Mouse (Mus musculus): ENCODE measurements around the gene Dvl1. TPM values are rescaled to one million over a fixed set of nuclear protein-coding genes. Genes with fewer than 3 reads are reported as not detected.
A peak's percentile ranks its signal among the peaks of the same experiment; 100 is the strongest.

Dvl1 gene
- 10 to 100 TPM; 81.5 to 81.6 TPM for total RNA-seq (2021)
- long read RNA-seq, experiment 1, transcript Dvl1-201 (15 exons, 3,358 nt): major isoform, 58 of 181 reads
- long read RNA-seq, experiment 1, partial matches to known transcripts: 7 of 181 reads
- long read RNA-seq, experiment 1, other reads (novel, unspliced or antisense): 116 of 181 reads
- long read RNA-seq, experiment 2, transcript Dvl1-206 (14 exons, 3,284 nt): minor isoform, 8 of 177 reads
- long read RNA-seq, experiment 2, transcript Dvl1-201 (15 exons, 3,358 nt): major isoform, 68 of 177 reads
- long read RNA-seq, experiment 2, partial matches to known transcripts: 18 of 177 reads
- long read RNA-seq, experiment 2, other reads (novel, unspliced or antisense): 83 of 177 reads

DNA sequence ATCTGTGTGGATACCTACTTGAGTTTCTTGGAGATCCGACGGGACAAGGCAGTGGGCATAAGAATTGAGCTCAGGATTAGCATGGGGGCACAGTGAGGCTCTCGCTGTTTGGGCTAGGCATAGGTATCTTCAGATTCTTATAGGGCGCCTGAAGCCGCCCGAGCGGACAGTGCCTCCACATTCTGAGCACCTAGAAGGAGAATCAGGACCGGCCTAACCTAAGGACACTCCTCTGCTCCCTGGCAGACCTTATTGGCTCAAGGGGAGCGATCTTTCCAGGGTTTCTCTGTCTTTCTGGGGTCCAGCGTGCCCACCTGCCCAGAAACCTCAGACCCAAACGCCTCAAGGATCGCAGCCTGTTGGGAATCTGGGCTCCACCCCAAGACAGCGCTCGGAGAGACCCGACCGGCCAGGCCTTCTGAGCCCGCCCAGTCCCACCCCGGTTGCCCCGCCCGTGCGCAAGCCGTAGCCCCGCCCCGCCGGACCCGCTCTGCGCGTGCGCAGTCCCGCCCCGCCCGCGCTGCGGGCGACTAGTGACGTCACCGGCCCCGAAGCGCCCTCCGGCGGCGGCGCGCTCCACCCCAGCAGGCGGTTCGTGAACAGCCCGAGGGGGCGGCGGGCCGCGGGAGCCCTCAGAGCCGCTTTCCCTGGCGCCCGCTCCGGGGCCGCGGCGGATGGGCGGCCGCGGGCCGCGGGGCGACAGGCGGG lies at the start of gene Dvl1:
Dvl1 (plus strand) TSS at position 532 of the 708 bp plus-strand sequence.
- intact Hi-C loops (cut with DNase I): no loop called here
- peak; percentile 90 to 96 for DNase-seq (ENCODE audit: low spot score in 2 of 2)

DNA sequence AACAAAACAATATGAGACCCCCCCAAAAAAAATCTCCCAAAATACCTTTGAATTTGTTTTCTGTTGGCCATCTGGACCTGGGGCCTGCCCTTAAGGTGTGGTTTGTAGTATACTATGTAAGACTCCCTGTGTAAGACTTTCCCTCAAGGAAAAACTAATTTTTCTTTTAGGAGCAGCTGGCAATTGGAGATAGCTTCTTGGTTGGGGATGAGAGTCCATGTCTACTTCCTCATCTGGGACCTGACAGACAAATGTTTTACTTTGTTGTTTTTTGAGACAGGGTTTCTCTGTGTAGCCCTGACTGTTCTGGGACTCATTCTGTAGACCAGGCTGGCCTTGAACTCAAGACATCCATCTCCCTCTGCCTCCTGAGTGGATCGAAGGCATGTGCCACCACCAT lies 45.1 kb upstream of the Dvl1 start:
- no peak for DNase-seq (ENCODE audit: low spot score in 2 of 2)
- intact Hi-C loops (cut with DNase I): no loop called here

DNA sequence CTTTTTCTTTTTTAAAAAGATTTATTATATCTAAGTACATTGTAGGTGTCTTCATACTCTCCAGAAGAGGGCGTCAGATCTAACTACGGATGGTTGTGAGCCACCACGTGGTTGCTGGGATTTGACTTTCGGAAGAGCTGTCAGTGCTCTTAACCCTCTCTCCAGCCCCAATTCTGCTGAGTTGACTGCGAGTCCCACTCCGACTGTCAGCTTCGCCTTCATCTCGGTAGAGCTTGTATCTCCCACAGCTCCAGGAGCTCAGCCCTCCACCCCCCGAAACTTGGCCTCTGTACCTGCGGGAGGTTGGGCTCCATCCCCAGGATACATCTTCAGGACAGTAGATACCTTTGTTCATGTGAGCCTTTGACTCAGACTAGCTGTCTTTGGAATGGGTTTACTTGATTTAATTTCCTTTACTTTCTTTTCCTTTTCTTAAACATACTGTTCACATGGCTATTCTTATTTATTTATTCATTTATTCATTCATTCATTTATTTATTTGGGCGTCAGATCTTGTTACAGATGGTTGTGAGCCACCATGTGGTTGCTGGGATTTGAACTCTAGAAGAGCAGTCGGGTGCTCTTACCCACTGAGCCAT lies 44.4 kb upstream of the Dvl1 start, which contains the start of gene Mrpl20:
Mrpl20 (plus strand) TSS at position 138 of the 599 bp plus-strand sequence.
- intact Hi-C loops (cut with DNase I): no loop called here
- DNase-seq (ENCODE audit: low spot score in 2 of 2): no peak

- intact Hi-C loops (cut with DNase I): no loop called here
- peak; percentile 95 to 98 for DNase-seq (ENCODE audit: low spot score in 2 of 2)
Observed at GRCm38 (mm10) chr4:155803340-155804041, 43.7 kb upstream of the Dvl1 start.

DNA sequence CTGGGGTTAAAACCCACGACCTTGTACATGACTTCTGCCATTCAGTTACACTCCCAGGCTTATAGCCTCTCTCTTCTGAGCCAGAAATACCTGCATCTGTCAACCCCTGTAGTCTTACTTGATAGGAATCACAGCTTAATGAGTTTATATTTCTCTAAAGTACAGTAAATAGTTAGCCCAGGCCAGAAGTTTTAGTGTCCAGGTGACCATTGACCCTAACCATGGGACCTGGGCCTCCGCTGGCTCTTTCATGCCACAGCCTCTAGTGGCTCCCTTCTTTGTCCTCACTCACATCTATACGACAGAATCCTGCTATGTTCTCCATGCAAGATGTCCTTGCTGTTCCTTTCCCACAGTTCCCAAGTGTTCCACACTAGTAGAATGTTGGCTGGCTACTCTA lies 39.4 kb upstream of the Dvl1 start:
- intact Hi-C loops (cut with DNase I): no loop called here
- DNase-seq (ENCODE audit: low spot score in 2 of 2): no peak

GRCm38 (mm10) chr4:155811929-155812664 lies 35.1 kb upstream of the Dvl1 start, which contains the start of gene Ccnl2:
Ccnl2 (plus strand) TSS chr4:155812489.
- DNase-seq (ENCODE audit: low spot score in 2 of 2): peak; percentile 94 to 96
- intact Hi-C loops (cut with DNase I): loop anchor here (2.0 kb wide), 1 partner anchor 15 kb away; no protein-coding TSS in a partner anchor

DNA sequence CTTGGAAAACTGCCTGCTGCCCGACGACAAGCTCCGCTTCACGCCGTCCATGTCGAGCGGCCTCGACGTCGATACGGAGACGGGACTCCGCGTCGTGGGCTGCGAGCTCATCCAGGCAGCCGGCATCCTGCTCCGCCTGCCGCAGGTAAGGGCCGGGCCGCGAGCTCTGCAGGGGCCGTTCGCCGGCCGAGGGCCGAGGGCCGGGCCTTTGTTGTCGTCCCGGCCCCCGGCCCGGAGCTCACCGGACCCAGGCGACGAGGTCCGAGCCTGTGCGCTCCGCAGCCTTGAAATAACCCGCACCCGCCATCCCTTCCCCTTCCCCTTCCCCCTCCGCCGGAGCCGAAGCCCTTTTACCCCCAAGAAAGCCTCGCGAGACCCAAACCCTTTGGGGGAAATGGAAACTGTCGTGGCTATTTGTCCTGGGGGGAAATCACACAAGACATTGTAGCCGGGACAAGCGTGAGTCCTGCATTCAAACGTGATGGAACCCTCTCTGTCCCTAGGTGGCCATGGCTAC lies 34.5 kb upstream of the Dvl1 start:
- intact Hi-C loops (cut with DNase I): loop anchor here (2.0 kb wide), 1 partner anchor 14 kb away; no protein-coding TSS in a partner anchor
- no peak for DNase-seq (ENCODE audit: low spot score in 2 of 2)

GRCm38 (mm10) chr4:155817533-155817932 lies 29.7 kb upstream of the Dvl1 start:
- intact Hi-C loops (cut with DNase I): no loop called here

DNA sequence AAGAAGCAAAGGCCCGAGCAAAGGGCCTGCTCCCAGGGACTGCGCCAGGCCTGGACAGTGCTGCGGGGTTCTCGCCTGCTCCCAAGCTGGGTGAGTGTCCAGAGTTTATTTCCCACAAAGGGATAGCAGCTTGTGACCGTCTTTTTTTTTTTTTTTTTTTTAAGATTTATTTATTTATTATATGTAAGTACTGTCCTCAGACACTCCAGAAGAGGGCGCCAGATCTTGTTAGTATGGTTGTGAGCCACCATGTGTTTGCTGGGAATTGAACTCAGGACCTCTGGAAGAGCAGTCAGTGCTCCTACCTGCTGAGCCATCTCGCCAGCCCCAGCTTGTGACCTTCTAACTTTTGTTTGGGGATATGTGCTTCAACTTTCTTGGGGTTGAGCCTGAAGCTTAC lies 26.2 kb upstream of the Dvl1 start:
- DNase-seq (ENCODE audit: low spot score in 2 of 2): no peak
- intact Hi-C loops (cut with DNase I): no loop called here

More at GRCm38 (mm10) chr4:155817533-155817932, 29.7 kb upstream of the Dvl1 start:
- DNase-seq (ENCODE audit: low spot score in 2 of 2): no peak

- no peak for DNase-seq (ENCODE audit: low spot score in 2 of 2)
- intact Hi-C loops (cut with DNase I): no loop called here
Observed at GRCm38 (mm10) chr4:155823443-155823842, 23.8 kb upstream of the Dvl1 start.

- DNase-seq (ENCODE audit: low spot score in 2 of 2): no peak
Observed at GRCm38 (mm10) chr4:155829866-155830265, 17.3 kb upstream of the Dvl1 start.

GRCm38 (mm10) chr4:155830596-155830995 lies 16.6 kb upstream of the Dvl1 start:
- intact Hi-C loops (cut with DNase I): no loop called here

More at GRCm38 (mm10) chr4:155829866-155830265, 17.3 kb upstream of the Dvl1 start:
- intact Hi-C loops (cut with DNase I): no loop called here

GRCm38 (mm10) chr4:155831205-155831766 lies 15.9 kb upstream of the Dvl1 start, which contains the start of gene Aurkaip1:
Aurkaip1 (plus strand) TSS chr4:155831272.
- peak; percentile 95 to 97 for DNase-seq (ENCODE audit: low spot score in 2 of 2)
- intact Hi-C loops (cut with DNase I): no loop called here

More at GRCm38 (mm10) chr4:155830596-155830995, 16.6 kb upstream of the Dvl1 start:
- DNase-seq (ENCODE audit: low spot score in 2 of 2): no peak

DNA sequence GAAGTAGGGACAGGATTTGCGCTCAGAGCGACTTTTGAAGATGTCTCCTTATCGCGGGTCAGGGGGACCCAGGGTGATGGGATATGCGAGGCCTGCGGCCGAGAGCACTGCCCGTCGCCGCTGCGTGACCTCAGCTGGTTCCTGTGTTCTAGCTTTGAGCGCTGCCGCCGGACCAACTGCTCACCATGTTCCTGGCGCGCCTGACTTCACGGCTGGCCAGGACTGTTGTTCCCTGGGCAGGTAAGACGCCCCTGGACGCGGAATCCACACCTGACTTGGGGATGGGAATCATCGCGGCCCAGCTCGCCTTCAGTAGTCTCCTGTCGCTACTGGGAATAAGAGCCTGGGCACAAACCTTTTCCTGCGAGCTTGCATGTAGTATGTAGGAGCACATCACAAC lies 15.4 kb upstream of the Dvl1 start:
- intact Hi-C loops (cut with DNase I): no loop called here
- no peak for DNase-seq (ENCODE audit: low spot score in 2 of 2)

DNA sequence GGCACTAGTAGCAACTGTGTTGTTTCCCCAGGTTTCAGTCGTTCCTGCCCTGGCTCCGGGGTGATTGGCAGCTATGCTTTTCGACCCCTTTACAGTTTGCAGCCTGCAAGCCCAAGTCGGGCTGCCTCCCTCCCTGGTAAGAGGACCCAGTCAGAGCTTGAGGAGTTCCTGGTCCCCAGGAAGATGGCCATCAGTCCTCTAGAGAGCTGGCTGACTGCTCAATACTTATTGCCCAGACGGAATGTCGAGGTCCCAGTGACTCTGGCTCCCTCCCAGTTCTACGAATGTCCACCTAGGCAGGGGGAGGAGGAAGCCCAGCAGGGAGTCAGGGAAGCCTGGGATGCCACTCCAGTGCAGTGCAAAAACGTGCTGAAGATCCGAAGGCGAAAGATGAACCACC lies 14.9 kb upstream of the Dvl1 start:
- DNase-seq (ENCODE audit: low spot score in 2 of 2): no peak
- intact Hi-C loops (cut with DNase I): no loop called here

GRCm38 (mm10) chr4:155833234-155833633 lies 14.0 kb upstream of the Dvl1 start:
- intact Hi-C loops (cut with DNase I): no loop called here
- DNase-seq (ENCODE audit: low spot score in 2 of 2): no peak

DNA sequence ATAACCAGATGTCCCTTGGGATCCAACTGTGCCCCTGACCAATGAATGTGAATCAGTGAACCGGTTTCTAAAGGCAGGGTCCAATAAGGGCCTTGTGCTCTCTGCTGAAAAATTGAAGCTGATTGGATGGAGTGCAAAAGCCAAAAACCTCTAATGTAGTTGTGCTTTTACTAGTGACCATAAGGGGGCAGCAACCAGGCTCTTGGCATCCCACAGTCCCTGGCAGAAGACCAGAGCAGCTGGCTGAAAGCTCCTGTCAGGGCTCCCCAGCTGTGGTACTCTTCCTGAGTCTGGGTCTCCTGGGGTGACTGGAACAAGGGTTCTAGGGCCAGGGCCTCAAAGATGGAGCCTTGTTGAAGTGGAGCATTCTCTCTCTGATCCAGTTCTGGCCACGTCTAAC lies 13.4 kb upstream of the Dvl1 start:
- DNase-seq (ENCODE audit: low spot score in 2 of 2): peak; percentile 77 to 94
- intact Hi-C loops (cut with DNase I): no loop called here

DNA sequence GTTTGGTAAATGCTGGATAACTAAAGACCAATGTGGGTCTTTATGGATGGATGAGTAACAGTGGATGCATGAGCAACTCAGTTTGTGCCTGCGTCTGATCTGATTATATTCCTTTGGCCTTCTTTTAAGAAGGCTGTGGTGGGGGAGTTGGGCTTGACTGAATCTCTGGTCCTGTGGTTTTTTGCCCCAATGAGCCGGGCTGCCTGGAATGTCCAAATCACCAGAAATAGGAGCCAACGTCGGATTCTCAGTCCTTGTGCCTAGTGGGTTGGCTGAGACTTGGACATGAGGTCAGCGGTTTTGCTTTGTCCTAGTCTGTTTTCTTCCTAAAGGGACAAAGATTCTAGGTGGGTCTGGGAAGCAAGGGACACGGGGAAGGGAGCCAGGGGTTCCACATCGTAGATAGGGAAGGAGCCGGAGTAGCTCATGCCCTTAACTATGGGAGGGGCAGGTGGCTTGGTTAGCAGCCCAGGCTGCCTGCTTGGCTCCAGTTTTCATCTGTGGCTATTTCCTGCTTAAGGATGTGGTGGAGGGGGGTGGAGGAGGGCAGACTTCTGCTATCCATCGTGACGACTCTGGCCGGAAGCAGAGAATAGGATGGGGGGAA lies 9.7 kb upstream of the Dvl1 start:
- intact Hi-C loops (cut with DNase I): no loop called here
- DNase-seq (ENCODE audit: low spot score in 2 of 2): no peak

Measured in left cerebral cortex, postnatal 14 days (tissue).